Mouse (Mus musculus) kidney, adult 2 months (tissue): ENCODE measurements around the gene Samd4b.

Experiments used
- CTCF ChIP-seq: fragments of 200-500 bp; conservative IDR thresholded peaks from 2 replicates; pipeline ENCODE4 v1.5.1; 2011; ENCODE audit warnings: low read depth, mild to moderate bottlenecking, control low read depth, low read length, moderate library complexity, mixed read lengths; ENCODE audit not compliant: insufficient read depth, insufficient read length
- POLR2A ChIP-seq: fragments of 200-500 bp; IDR thresholded peaks from one replicate; pipeline ENCODE4 v1.6.1; 2011; ENCODE audit warnings: low read depth, low read length, control low read depth

DNA sequence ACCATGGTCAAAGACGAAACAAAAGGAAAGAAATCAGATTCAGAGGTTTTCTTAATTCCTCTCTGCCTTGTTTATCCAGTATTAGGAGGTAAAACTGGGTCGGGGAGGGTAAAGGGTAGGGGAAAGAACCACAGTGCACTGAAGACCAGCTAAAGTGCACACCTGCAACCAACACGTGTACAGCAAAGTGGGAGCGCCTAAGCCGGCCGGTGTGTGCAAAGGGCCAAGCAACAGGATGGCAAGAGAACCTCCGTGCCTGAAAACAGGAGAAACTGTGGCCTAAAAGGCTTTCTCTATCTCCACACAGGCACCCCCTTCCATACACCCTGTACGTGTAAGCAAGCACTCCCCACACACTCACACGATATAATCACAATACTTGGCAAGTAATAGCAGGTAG lies 212.7 kb downstream of the Samd4b start:
- TF ChIP-seq CTCF: no peak
- TF ChIP-seq POLR2A: no peak
